Mouse (Mus musculus): Measurements from ENCODE around the gene Lpcat4. TPM values are rescaled to one million over a fixed set of nuclear protein-coding genes. Genes with fewer than 3 reads are reported as not detected.
"Not testable (repeated sequence)": the region's sequence is repeated elsewhere in the genome, so short reads cannot be mapped to it uniquely, and the experiment has no call there.

Gene Lpcat4
- total RNA-seq, 2 experiments from 2014 or later, result 0.82 to 1.1 TPM

DNA sequence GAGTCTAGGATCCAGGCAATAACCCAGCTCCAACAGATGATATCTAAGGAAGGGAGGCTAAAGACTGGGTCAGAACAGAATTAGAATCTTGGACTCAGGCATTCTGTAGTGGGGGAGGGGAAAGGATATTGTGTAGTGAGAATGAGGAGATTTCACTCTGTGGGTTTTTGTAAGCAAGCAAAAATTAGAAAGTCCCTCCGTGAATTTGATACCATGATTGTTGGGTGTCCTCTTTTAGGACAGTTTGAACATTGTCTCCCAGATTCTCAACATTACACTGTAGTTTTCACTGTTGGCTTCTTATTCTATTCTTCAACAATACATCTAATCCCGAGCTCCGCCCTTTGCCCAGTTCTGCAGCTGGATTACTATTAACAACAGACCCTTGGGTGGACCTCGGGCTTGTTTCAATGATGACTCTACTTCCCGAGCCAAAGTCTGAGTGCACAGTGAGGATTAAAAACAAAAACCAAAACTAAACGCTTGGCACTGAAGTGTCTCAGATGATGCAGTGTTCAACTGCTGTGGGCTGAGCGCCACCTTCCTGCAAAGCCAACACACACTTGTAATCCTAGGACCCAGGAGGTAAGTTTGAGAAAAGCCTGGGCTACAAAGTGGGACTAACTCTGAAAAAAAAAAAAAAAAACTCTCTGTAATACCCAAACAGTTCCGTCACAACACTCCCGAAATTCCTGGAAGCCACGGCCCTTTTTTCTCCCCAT lies 20.1 kb downstream of the Lpcat4 start, which contains the start of gene Nutm1:
Gene Nutm1, minus strand, starts transcription at position 51 of the 722 bp plus-strand sequence.
- DNase-seq (ENCODE audit: low spot score), result peak; percentile 48

DNA sequence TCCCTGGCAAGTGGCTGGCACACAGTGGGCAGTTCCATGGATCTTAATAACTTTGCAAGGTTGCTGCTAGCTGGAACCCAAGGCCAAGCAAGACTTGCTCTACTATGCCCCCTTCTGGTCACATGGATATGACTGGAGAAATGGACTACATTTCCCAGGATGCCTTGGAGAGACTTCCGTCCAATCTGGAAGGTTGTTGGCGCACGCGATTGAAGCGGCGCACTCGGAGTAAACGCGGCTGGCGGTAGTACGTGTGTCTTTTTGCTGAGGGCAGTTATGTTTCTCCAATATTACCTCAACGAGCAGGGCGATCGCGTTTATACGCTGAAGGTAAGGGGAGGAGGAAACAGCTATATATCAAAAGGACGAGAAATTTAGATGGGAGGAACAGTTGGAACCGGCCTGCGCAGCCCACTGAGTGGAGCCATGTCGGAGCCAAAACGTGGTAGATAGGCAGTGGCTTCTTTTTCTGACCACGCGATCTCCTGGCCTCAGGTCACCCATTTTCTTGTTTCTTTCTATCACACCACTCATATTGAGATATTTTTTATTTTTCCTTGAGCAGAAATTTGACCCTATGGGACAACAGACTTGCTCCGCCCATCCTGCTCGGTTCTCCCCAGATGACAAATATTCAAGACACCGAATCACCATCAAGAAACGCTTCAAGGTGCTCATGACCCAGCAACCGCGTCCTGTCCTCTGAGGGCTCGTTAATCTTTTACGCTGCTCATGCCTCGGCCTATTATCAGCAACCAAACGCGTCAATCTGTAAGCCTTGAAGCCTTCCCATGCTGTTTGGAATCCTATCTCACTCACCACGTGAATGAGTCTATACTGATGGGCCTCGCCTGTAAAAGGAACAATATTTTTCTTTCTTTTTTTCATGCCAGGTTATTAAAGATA lies 22.7 kb downstream of the Lpcat4 start, which contains the start of gene Nop10:
Gene Nop10, plus strand, starts transcription at position 179 of the 906 bp plus-strand sequence.
- DNase-seq (ENCODE audit: low spot score), result peak; percentile 87

DNA sequence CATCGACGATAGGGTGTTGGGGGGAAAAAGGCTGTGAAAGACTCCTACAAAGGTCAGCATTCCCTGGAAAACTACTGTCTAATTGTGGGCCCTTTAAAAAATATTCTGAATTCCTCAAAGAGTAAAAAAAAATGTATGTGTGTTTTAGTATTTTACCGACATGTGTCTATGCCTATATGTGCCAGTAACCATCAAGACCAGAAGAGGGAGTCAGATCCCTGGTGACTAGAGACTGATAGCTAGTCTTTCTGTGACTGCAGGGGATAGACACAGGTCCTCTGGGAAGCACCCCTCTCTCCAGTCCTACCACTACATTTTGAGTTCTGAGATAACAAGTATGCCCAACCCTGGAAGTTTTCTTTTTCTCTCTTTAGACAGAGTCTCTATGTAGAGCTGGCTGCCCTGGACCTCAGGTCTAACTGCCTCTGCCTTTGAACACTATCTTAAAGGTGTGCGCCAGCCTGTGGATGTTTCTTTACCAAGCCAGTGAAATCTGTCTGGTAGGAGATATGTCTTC lies 23.6 kb downstream of the Lpcat4 start:
- no peak for DNase-seq (ENCODE audit: low spot score)

DNA sequence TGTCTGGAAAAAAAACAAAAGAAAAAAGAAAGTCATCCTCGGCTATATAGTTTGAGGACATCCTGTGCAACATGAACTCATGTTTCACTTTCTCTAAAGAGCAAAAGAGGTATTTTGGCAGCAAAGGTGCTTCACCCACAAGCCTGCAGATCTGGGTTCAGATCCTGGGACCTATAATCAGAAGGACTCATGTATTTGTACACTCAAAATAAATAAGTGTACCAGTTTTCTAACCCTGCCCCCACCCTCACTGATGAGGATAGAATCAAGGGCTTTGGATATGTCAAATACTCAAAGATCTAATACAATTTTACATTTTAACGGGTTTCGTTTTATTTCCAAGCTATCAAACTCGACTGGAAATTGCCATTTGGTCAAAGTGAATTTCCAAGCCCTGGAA lies 25.1 kb downstream of the Lpcat4 start:
- DNase-seq (ENCODE audit: low spot score), result no peak

DNA sequence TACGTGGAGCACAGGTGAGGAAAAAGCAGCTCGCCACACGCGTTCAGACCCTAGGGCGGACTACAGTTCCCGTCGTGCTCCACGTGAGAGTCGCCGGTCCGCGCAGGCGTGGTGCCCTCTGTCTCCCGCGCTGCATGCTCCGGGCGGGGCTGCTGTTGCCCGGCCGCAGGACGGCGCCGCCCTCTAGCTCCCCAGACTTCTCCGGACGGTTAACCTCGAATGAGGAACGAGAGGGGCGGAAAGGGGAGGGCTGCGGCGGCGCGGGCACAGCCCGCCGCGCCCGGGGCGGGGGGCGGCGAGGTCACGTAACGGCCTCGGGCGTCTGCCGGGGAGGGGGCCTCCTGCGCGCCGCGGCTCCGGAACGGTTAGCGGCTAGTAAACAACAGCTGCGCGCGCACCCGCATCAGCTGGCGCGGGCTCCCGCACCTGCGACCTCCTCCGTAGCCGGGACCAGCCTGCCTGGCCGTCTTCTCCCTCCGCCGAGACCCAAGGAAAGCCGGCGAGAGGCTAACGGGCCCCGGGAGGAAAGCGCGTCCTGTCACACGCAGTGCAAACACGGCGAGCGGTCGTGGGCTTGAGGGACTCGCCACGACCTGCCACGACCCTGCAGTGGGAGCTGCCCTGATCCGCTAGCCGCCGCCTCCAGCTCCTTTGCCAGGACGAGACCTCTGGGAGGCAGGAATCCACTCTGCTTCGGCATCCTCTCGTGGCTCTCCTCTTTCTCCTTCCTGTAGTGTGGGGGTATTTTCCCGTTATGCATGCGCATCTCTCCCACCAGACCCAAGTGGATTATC lies 26.4 kb downstream of the Lpcat4 start, which contains the start of gene Slc12a6:
Gene Slc12a6, plus strand, starts transcription at position 378 of the 794 bp plus-strand sequence.
- peak; percentile 93 for DNase-seq (ENCODE audit: low spot score)

DNA sequence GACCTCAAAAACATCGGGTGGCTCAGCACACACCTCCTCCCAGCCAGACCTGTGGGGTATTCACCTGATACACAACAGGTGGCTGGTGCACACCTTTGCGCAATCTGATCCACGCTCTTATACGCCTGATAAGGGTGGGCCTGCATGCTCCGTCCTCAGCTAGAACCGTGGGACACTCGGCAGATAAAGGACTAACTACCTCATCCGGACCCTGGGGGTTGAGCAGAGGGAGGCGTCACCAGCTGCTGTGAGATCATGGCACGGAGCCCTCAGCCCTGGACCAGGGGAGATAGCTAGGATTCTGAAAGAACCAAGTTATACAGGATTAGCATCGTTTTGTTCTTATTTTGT lies 26.9 kb downstream of the Lpcat4 start, which contains the start of gene Gm21985:
Gene Gm21985, plus strand, starts transcription at position 73 of the 351 bp plus-strand sequence.
- peak; percentile 58 for DNase-seq (ENCODE audit: low spot score)

DNA sequence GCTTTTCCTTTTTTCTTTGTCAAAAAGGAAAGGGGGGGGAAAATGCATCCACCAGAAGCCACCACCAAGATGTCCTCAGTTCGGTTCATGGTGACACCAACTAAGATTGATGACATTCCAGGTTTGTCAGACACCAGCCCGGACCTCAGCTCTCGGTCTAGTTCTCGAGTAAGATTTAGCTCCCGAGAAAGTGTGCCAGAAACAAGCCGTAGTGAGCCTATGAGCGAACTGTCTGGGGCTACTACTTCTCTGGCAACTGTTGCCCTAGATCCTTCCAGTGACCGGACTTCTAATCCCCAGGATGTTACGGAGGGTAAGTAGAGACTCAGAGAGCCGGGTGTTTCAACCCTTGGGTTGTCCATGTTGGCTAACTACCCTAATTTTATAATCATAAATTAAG lies 27.5 kb downstream of the Lpcat4 start:
- DNase-seq (ENCODE audit: low spot score), result peak; percentile 59

DNA sequence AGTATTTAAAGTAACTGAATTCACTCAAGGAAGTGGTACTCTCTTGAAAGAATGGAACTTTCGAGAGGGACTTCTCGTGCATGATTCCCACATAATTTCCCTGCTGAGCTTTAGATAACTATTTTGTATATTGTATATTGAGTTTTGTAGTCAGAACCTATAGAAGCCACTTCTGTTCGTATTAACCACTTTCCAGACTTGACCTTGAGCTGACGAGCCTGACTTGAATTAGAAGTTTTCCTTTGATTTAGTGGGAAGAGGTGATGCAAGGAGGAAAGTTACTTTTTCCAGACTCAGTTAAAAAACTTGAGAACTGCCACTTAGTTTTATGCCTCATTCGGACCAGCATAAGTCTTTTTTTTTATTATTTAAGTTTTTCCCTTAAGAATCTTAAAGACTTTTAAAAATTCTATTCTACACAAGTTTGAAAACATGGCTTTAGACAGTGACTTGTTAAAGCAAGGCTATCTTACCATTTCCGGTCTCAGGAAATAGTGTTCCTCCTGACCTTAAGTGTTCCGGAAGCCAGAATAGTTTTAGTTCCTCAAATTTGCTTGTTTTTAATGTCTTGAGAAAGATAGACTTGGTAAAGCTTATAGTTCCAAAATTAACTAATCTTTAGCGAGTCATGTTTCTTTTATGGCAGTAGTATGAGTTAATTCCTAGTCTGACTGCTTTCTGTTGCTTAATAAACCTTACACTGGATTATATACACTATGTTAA lies 28.4 kb downstream of the Lpcat4 start:
- no peak for DNase-seq (ENCODE audit: low spot score)

DNA sequence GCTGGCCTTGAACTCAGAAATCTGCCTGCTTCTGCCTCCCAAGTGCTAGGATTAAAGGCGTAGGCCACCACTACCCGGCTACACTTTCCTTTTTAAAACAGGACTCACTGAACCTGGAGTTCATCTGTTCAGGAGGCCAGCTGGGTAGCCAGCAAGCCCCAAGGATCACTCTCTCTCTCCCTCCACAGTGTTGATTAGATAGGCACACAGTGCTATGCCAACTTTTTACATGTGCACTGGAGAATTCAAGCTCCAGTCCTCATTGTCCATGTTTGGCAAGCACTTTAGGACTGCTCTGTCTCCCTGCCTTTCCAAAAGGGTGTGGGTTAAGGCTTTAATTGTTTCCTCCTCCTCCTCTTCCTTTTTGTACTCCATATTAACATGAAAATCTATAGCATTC lies 30.7 kb downstream of the Lpcat4 start:
- no peak for DNase-seq (ENCODE audit: low spot score)

DNA sequence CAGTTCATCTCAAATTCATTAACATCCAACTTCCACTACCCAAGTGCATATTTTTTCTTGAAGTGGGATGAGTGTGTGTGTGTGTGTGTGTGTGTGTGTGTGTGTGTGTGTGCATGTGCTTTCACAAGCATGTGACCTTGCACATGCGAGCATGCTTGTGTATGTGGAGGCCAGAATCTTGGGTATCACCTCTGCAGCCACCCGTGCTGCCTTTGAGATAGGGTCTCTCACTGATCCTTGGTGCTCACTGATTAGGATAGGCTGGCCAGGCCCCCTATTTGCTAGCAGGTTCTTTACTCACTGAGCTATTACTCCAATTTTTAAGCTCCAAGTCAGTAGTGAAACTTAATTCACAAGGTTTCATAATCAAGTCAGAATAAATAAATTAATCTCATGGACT lies 33.6 kb downstream of the Lpcat4 start:
- DNase-seq (ENCODE audit: low spot score), result no peak

DNA sequence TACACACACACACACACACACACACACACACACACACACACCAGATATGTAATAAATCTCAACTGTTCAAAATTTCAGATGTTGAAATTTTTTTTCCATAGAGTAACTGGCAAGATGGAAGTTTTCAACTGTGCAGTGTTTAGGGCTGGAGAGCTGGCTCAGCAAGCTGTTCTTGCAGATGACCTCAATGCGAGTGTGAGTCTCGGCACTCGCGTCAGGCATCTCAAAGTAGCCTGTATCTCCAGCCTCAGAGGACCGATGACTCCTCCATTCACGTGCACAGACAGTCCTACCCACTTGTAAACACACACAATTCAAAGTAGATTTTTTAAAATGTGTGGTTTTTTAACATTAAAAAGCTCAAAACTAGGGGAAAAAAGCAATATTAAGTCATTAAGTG lies 34.2 kb downstream of the Lpcat4 start:
- no peak for DNase-seq (ENCODE audit: low spot score)

DNA sequence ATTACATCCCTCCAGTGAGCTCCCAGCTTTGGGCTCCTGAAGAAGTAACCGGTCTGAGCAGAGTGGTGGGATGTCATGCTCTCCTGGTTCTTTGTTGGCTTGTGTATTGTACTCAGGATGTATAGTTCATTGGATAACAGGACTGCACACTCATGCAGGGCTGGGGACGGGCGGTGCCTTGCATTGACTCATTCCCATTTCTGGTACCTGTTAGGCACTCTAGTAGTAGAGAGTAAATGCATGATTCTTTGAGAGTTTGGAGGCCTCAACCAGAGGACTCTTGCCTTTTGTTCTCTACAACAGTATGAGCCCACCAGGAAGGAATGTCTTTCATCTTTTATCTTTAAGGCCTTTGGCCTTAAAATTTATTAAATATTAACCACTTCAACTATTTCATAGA lies 37.6 kb downstream of the Lpcat4 start:
- no peak for DNase-seq (ENCODE audit: low spot score)

DNA sequence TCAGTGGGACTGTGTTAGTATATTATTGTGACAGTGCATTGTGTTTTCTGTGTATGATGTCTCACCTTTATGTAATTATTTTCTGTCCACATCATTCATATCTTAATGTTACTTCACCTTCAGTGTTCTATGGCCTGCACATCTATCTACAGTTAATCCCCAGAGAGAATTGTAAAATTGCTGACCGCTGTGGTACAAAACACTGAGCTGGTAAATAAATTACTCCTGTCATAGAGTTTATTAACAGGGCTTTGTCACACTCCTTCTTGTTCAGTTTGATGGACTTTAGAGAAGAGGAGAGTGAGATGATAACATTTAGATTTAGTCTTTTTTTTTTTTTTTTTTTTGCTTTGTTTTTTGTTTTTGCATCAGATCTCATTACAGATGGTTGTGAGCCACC lies 43.6 kb downstream of the Lpcat4 start:
- no peak for DNase-seq (ENCODE audit: low spot score)

DNA sequence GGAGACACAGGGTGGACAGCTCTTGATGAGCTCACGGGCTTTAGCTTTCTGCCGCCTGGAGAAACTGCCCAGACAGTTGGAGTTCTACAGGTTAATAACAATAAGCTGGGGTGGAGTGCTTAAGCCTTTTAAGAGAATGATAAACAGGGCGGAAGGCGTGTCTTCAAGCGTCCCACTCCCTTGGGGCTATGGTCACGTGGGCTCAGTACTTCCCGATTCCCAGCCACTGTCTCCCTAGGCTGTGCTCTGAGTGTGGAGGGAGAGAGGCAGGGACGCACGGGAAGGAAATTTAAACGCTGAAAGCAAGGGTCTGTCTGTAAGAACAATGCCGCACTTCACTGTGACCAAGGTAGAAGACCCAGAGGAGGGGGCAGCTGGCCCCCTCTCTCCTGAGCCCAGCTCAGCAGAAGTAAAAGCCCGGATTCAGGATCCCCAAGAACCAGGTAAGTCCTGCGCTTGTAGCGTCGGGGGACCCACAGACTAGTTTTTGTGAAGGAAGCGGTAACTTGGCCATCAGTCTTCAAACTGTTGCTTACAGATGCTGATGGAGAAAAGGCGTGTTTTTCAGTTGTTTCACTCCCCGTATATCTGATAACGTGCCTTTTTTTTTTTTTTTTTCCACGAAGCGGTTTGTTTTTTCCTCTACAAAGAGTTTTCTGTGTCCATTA lies 45.2 kb downstream of the Lpcat4 start:
- peak; percentile 66 for DNase-seq (ENCODE audit: low spot score)

DNA sequence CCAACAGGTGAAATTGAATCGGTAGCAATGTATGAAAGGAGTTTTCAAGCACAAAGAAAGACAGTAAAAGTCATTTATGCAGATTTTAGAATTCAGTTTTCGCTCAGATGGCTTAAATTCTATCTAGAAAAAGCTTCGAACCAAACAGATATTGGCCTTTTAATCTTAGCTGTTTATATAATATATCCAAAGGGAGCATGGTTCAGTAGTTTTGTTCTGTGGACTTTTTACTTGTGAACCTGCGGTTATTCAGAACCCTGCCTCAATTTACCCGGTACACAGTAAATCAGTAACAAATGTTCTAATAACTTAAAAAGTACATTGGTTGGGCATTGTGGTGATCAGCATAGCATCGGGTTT lies 45.7 kb downstream of the Lpcat4 start:
- DNase-seq (ENCODE audit: low spot score), result no peak

DNA sequence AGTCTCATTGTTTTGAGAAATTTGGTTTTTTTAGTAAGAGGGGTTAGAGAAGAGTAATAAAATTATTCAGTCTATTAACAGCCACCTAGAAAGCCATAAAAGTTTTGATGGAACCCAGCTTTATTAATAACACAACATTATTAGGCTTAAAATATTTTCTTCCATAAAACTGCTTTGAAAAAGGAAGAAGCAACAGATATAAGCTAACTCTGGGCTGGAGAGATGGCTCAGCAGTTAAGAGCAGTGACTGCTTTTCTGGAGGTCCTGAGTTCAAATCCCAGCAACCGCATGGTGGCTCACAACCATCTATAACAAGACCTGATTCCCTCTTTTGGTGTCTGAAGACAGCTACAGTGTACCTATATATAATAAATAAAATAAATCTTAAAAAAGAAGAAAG lies 46.8 kb downstream of the Lpcat4 start:
- not testable (repeated sequence) for DNase-seq (ENCODE audit: low spot score)

DNA sequence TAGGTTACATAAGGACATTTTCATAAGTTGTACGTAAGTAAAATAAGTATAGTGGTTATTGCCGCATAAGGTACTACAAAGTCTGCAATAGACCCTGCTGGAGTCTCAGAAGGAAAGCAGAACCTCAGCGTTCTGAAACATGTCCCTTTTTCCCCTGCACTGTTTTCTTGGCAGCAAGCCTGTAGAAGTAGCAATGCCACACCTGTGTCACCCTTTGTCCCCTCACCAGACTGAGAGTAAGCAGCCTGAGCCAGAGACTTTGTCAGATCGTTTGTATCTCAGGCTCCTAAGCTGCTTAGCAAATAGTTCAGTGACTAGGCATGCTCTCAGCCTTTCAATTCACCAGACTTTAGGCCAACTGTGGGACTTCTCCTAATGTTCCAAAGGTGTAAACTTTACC lies 47.8 kb downstream of the Lpcat4 start:
- no peak for DNase-seq (ENCODE audit: low spot score)

DNA sequence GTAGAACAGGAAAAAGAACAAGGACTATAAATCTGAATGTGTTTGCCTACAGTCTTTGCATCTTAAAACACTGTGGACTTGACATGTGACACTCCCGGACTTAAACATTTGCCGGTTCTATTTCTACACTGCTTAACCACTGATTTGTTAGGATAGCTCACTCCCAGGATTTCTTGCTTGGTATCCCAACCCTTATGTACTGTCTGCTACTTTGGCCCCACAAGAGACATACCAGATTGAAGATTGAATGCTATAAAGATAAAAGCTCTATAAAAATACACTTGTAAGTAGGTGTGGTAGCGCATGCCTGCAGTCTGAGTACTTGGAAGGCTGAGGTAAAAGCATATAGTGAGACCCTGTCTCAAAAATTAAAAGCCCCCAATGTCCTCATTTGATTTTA lies 50.2 kb downstream of the Lpcat4 start:
- no peak for DNase-seq (ENCODE audit: low spot score)

DNA sequence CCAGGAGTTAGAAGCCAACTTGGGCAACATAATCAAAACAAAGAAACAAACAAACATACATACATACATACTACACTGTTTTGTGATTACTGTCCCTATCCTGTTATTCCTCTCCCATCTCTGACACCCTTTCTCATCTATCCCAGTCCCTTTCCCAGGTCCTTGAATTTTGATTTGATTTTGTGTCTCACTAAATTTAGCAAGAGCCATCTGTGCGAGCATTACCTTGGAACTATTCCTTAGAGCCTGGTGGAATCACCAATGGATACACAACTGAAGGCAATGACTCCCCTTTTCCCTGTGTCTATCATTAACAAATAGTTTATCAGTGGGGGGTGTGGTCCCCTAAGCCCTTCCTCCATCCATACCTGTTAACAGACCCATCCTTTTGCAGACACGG lies 53.6 kb downstream of the Lpcat4 start:
- DNase-seq (ENCODE audit: low spot score), result no peak

DNA sequence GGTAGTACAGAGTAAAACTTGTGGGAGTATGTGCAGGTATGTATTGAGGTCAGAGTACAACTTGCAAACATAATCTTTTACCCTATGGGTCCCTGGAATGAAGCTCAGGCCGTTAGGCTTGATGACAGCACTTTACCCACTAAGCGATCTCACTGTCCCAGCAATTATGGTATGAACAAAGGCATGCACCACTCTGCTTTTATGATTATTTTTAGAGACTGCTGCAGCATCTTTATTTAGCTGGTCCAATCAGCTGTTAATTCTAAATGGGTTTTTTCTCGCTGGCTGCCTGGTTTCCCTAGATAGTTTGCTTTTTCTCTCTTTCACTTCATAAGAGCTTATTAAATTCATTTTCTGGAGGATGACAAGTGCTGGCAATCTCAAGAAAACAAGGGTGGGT lies 56.9 kb downstream of the Lpcat4 start:
- no peak for DNase-seq (ENCODE audit: low spot score)
